Comparison of ENCODE assay signal across 10 mouse cellular contexts in genomic region chr5:66259431-66259755, GRCm38 (mm10). TPM values are rescaled to one million over a fixed set of nuclear protein-coding genes. Genes with fewer than 3 reads are reported as not detected.
A peak's percentile ranks its signal among the peaks of the same experiment; 100 is the strongest.
DNase-seq lines count a peak whose midpoint lies in the region; ATAC-seq and TF ChIP-seq lines count a peak whose summit lies in the region.
"Not testable (repeated sequence)": the region's sequence is repeated elsewhere in the genome, so short reads cannot be mapped to it uniquely, and the experiment has no call there.
"Had no signal": no experiment of that assay in that cellular context is flagged by ENCODE, and none has a peak within 500 bp of the region (broad histone marks: within the 10 kb centered on the region; RNA-seq: fewer than 3 reads in every experiment).

No protein-coding gene starts in this region.

- TF ChIP-seq CTCF in cerebellum, adult 2 months (IDR thresholded peaks at IDR 0.05; ENCODE audit: borderline replicate concordance, insufficient read depth, low read depth, low read length), result not testable (repeated sequence)

- peak overlapping the region; percentile 78 for H3K9ac ChIP-seq in forebrain, embryonic 14.5 days (ENCODE audit: low read length)
- peak overlapping the region; percentile 74 for H3K9ac ChIP-seq in heart, embryonic 16.5 days (ENCODE audit: low read length)
- peak overlapping the region; percentile 72; the same call in 1 of the 2 replicates for H3K9ac ChIP-seq in intestine, embryonic 16.5 days (ENCODE audit: low read depth, low read length)
- peak overlapping the region; percentile 76 for H3K9ac ChIP-seq in limb, embryonic 14.5 days (ENCODE audit: low read depth, low read length, severe bottlenecking)
- H3K9ac ChIP-seq in neural tube, embryonic 13.5 days, result peak overlapping the region; percentile 83

- WGBS in cerebellum, adult 2 months, result 6% methylated on average over 5 of the region's 5 CpGs
- under 1% methylated on average over 5 of the region's 5 CpGs for WGBS in forebrain, embryonic 14.5 days
- WGBS in heart, embryonic 16.5 days, result 9% methylated on average over 5 of the region's 5 CpGs
- 6% methylated on average over 5 of the region's 5 CpGs for WGBS in intestine, embryonic 16.5 days
- WGBS in limb, embryonic 14.5 days, result 5% methylated on average over 5 of the region's 5 CpGs
- WGBS in macrophage (ENCODE audit: missing documents), result 8% methylated on average over 5 of the region's 5 CpGs
- 6% methylated on average over 5 of the region's 5 CpGs for WGBS in neural tube, embryonic 13.5 days

- not testable (repeated sequence) for H3K27me3 ChIP-seq in cerebellum, adult 2 months (ENCODE audit: control insufficient read depth, insufficient read depth, low read length); forebrain, embryonic 14.5 days (replicated peaks; ENCODE audit: control insufficient read depth, insufficient read depth, low read length); heart, embryonic 16.5 days (ENCODE audit: control insufficient read depth, insufficient read depth, low read length); intestine, embryonic 16.5 days (replicated peaks; ENCODE audit: control insufficient read depth, insufficient read depth, low read length); limb, embryonic 14.5 days (ENCODE audit: control insufficient read depth, insufficient read depth, low read length); neural tube, embryonic 13.5 days

- not testable (repeated sequence) for DNase-seq in cerebellum, adult 2 months; forebrain, embryonic 14.5 days (ENCODE audit: low spot score); limb, embryonic 14.5 days (ENCODE audit: low spot score)

- not testable (repeated sequence) for TF ChIP-seq POLR2A in cerebellum, adult 2 months (IDR thresholded peaks at IDR 0.05; ENCODE audit: borderline replicate concordance, insufficient read depth, low read length); limb, embryonic 14.5 days (IDR thresholded peaks at IDR 0.05; ENCODE audit: borderline replicate concordance, extremely low read depth, insufficient read depth, insufficient read length)

- ATAC-seq in forebrain, embryonic 14.5 days; heart, embryonic 16.5 days (replicated peaks; ENCODE audit: extremely low read depth, insufficient read depth, low FRiP score); intestine, embryonic 16.5 days; neural tube, embryonic 13.5 days (ENCODE audit: low read depth): not testable (repeated sequence)
- peak; percentile 44; the same call in 1 of the 2 replicates for ATAC-seq in limb, embryonic 14.5 days (ENCODE audit: low FRiP score, low read depth)

- not testable (repeated sequence) for H3K9me3 ChIP-seq in forebrain, embryonic 14.5 days (replicated peaks; ENCODE audit: control insufficient read depth, low read length); heart, embryonic 16.5 days (replicated peaks; ENCODE audit: control insufficient read depth, low read length); intestine, embryonic 16.5 days (ENCODE audit: control insufficient read depth, low read length); limb, embryonic 14.5 days (ENCODE audit: control insufficient read depth, low read length); neural tube, embryonic 13.5 days

- not testable (repeated sequence) for H3K79me2 ChIP-seq in macrophage (ENCODE audit: inconsistent target)

- H3K4me2 ChIP-seq in forebrain, embryonic 14.5 days (ENCODE audit: low read length), result peak overlapping the region; percentile 70
- peak overlapping the region; percentile 92 for H3K4me2 ChIP-seq in heart, embryonic 16.5 days (ENCODE audit: low read depth, low read length)
- peak overlapping the region; percentile 90 for H3K4me2 ChIP-seq in intestine, embryonic 16.5 days (ENCODE audit: low read depth, low read length)
- H3K4me2 ChIP-seq in limb, embryonic 14.5 days (replicated peaks; ENCODE audit: low read depth, low read length, severe bottlenecking), result peak overlapping the region; percentile 92
- peak overlapping the region; percentile 88 for H3K4me2 ChIP-seq in neural tube, embryonic 13.5 days

- H3K27ac ChIP-seq in cerebellum, adult 2 months (ENCODE audit: insufficient read depth, low read length); forebrain, embryonic 14.5 days (ENCODE audit: low read depth, low read length); heart, embryonic 16.5 days (ENCODE audit: low read length); intestine, embryonic 16.5 days (ENCODE audit: low read length); limb, embryonic 14.5 days (replicated peaks; ENCODE audit: low read depth, low read length); macrophage; neural tube, embryonic 13.5 days (replicated peaks): not testable (repeated sequence)

- H3K4me3 ChIP-seq in cerebellum, adult 2 months (replicated peaks; ENCODE audit: insufficient read depth, low read depth, low read length), result peak overlapping the region; percentile 59
- H3K4me3 ChIP-seq in forebrain, embryonic 14.5 days (ENCODE audit: low read depth, low read length), result peak overlapping the region; percentile 56
- peak overlapping the region; percentile 71 for H3K4me3 ChIP-seq in heart, embryonic 16.5 days (ENCODE audit: low read length)
- peak overlapping the region; percentile 58 for H3K4me3 ChIP-seq in intestine, embryonic 16.5 days (ENCODE audit: low read length)
- peak overlapping the region; percentile 63 for H3K4me3 ChIP-seq in limb, embryonic 14.5 days (replicated peaks; ENCODE audit: low read length)
- H3K4me3 ChIP-seq in macrophage (ENCODE audit: inconsistent target), result peak overlapping the region; percentile 35
- H3K4me3 ChIP-seq in neural tube, embryonic 13.5 days, result peak overlapping the region; percentile 66

- not testable (repeated sequence) for H3K36me3 ChIP-seq in forebrain, embryonic 14.5 days (ENCODE audit: control insufficient read depth, insufficient read depth, low read length); heart, embryonic 16.5 days (ENCODE audit: control insufficient read depth, insufficient read depth); intestine, embryonic 16.5 days (ENCODE audit: control insufficient read depth, insufficient read depth, low read length); limb, embryonic 14.5 days (ENCODE audit: control insufficient read depth, insufficient read depth, low read length); macrophage (ENCODE audit: inconsistent target); neural tube, embryonic 13.5 days

- not testable (repeated sequence) for H3K4me1 ChIP-seq in cerebellum, adult 2 months (ENCODE audit: control insufficient read depth, insufficient read depth, low read length); forebrain, embryonic 14.5 days (ENCODE audit: control insufficient read depth, insufficient read depth, low read length); heart, embryonic 16.5 days (ENCODE audit: control insufficient read depth, insufficient read depth, low read length); intestine, embryonic 16.5 days (ENCODE audit: control insufficient read depth, insufficient read depth, low read length); limb, embryonic 14.5 days (ENCODE audit: control insufficient read depth, insufficient read depth, low read length)
- peaks cover 14% of the 10 kb centered on the region for H3K4me1 ChIP-seq in neural tube, embryonic 13.5 days (replicated peaks)

RNA-seq across cellular contexts. Expression of gene Nsun7, which starts 0.3 kb away (rescaled TPM):
- polyA plus RNA-seq in cerebellum, adult 2 months (2012; rRNA removed), result 3.6 and 4.2 TPM in 2 replicates
- polyA plus RNA-seq in forebrain, embryonic 14.5 days (2014; fragmentation: Nextera tagmentation; extraction: Ambion mirVana), result 0.74 and 1.2 TPM in 2 replicates
- 0.24 and 0.50 TPM in 2 replicates for polyA plus RNA-seq in heart, embryonic 16.5 days (2015; fragmentation: Nextera tagmentation; extraction: Ambion mirVana)
- 0.13 and 0.17 TPM in 2 replicates for polyA plus RNA-seq in intestine, embryonic 16.5 days (2015; fragmentation: Nextera tagmentation; extraction: Ambion mirVana)
- 2.2 and 2.4 TPM in 2 replicates for polyA plus RNA-seq in limb, embryonic 14.5 days (2012; rRNA removed)
- 0.33 and 0.80 TPM in 2 replicates for polyA plus RNA-seq in limb, embryonic 14.5 days (2014; fragmentation: Nextera tagmentation; extraction: Ambion mirVana)
- total RNA-seq in macrophage (2018; cell fraction: chromatin; rRNA removed), result under 1 TPM in 3 of 26 experiments, not detected in 23; 0.18 to 0.29 (median 0.28) TPM
- under 1 TPM in 3 of 26 experiments, not detected in 23; 0.04 to 0.06 (median 0.06) TPM for total RNA-seq in macrophage (2018; cell fraction: cytosol; rRNA removed)
- under 1 TPM in 5 of 26 experiments, not detected in 21; 0.22 to 0.31 (median 0.24) TPM for total RNA-seq in macrophage (2018; cell fraction: nucleus; rRNA removed)
- polyA plus RNA-seq in macrophage (2018), result not detected in 3 replicates
- 1.3 and 1.6 TPM in 2 replicates for polyA plus RNA-seq in neural tube, embryonic 13.5 days (2015; fragmentation: Nextera tagmentation; extraction: Ambion mirVana)
- total RNA-seq: gastrocnemius, postnatal 14 days had no signal
- polyA plus RNA-seq: erythroblast, embryonic 14.5 days; G1E had no signal
